Mouse (Mus musculus): ENCODE results near the gene Cdh3. TPM values are rescaled to one million over a fixed set of nuclear protein-coding genes. Genes with fewer than 3 reads are reported as not detected.
A peak's percentile ranks its signal among the peaks of the same experiment; 100 is the strongest.

Gene Cdh3
- polyA plus RNA-seq (2015; fragmentation: Nextera tagmentation; extraction: Ambion mirVana), result 0.56 and 0.65 TPM in 2 replicates

DNA sequence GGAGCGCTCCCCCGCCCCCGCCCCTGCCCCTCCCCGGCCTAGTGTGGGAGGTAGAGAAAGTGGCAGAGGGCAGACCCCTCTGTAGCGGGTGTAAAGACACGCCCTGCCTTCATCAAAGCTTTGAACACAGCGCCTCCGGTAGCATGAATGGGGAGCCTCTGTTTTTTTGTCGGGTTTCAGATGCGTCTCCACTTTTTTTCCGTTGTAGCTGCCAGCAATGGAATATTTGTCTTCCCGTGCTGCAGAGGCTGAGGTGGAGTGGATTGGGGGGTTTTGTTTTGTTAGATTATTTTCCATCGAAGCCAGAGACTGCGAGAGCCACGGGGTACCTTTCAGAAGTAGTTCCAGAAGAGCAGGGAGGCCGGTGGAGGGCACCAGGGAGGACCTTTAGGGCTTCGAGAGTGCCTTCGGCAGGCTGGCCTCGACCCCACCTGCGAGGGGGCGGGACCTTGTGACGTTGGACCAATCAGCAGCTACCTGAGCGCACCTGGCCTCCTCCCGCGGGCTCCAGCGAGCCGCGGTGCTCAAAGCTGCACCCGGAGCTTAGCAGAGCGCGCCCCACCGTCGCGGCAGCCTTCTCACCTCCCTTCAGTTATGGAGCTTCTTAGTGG is at the start of gene Cdh3:
Gene Cdh3, plus strand, starts transcription at position 527 of the 611 bp plus-strand sequence.
- Histone ChIP-seq H3K4me2 (ENCODE audit: low read depth, low read length) (peak within 1 kb of the TSS; percentile 58), H3K9me3 (ENCODE audit: low read length) (no peaks in the 10 kb centered on the region), H3K4me3 (ENCODE audit: low read depth, low read length) (peak within 1 kb of the TSS; percentile 34), H3K4me1 (ENCODE audit: insufficient read depth) (peaks cover 9% of the 10 kb centered on the region; the same call in 1 of the 2 replicates), H3K27me3 (ENCODE audit: insufficient read depth, low read length) (peaks cover 69% of the 10 kb centered on the region), H3K36me3 (replicated peaks; ENCODE audit: insufficient read depth, low read length) (no peaks in the 10 kb centered on the region), H3K9ac (replicated peaks) (peak within 1 kb of the TSS; percentile 30; the same call in 1 of the 2 replicates), H3K27ac (ENCODE audit: low read depth) (no peak within 1 kb of the TSS)
- 2% methylated on average over 34 of the region's 34 CpGs for WGBS (ENCODE audit: insufficient replicate concordance)
- ATAC-seq (peak; percentile 70), DNase-seq (peak; percentile 65)
- TF ChIP-seq CTCF (IDR thresholded peaks at IDR 0.05; ENCODE audit: low read depth), result no peak
- no peak for TF ChIP-seq EP300 (IDR thresholded peaks at IDR 0.05; ENCODE audit: low read depth)

DNA sequence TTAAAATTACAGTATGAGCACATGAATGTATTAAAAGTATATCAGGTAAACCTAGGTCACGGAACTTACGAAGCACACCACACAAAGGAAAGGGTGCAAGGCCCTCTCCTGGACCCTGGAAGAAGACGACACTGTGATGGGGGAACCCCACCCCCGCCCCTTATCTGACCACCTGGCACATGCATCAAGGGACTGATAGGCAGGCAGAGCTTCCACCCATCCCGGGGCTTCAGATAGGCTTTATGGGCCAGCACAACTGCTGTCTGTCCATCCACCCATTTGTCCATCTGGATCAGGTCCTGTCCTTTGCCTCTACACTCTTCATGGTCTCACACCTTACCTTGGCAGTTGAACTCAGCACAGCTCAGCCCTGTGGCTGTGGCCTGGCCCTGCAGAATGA is 48.6 kb upstream of the Cdh3 start:
- ATAC-seq, result no peak
- DNase-seq, result no peak

GRCm38 (mm10) chr8:106463795-106464194 is 46.9 kb upstream of the Cdh3 start:
- DNase-seq, result no peak
- H3K27me3 ChIP-seq (ENCODE audit: insufficient read depth, low read length), result no peaks in the 10 kb centered on the region
- ATAC-seq, result no peak
- H3K9ac ChIP-seq (replicated peaks), result no peak overlapping the region
- no peak overlapping the region for H3K27ac ChIP-seq (ENCODE audit: low read depth)
- H3K4me1 ChIP-seq (ENCODE audit: insufficient read depth), result no peaks in the 10 kb centered on the region
- no peaks in the 10 kb centered on the region for H3K9me3 ChIP-seq (ENCODE audit: low read length)
- no peaks in the 10 kb centered on the region for H3K36me3 ChIP-seq (replicated peaks; ENCODE audit: insufficient read depth, low read length)
- 69% methylated on average over 6 of the region's 6 CpGs for WGBS (ENCODE audit: insufficient replicate concordance)
- H3K4me3 ChIP-seq (ENCODE audit: low read depth, low read length), result no peak overlapping the region
- TF ChIP-seq EP300 (IDR thresholded peaks at IDR 0.05; ENCODE audit: low read depth), result no peak
- H3K4me2 ChIP-seq (ENCODE audit: low read depth, low read length), result no peak overlapping the region

More for the DNA sequence above, 48.6 kb upstream of the Cdh3 start:
- H3K4me3 ChIP-seq (ENCODE audit: low read depth, low read length), result no peak overlapping the region
- no peaks in the 10 kb centered on the region for H3K27me3 ChIP-seq (ENCODE audit: insufficient read depth, low read length)
- H3K9me3 ChIP-seq (ENCODE audit: low read length), result no peaks in the 10 kb centered on the region
- no peaks in the 10 kb centered on the region for H3K4me1 ChIP-seq (ENCODE audit: insufficient read depth)
- H3K36me3 ChIP-seq (replicated peaks; ENCODE audit: insufficient read depth, low read length), result no peaks in the 10 kb centered on the region
- no peak overlapping the region for H3K27ac ChIP-seq (ENCODE audit: low read depth)
- H3K9ac ChIP-seq (replicated peaks), result no peak overlapping the region
- no peak for TF ChIP-seq EP300 (IDR thresholded peaks at IDR 0.05; ENCODE audit: low read depth)
- no peak for TF ChIP-seq CTCF (IDR thresholded peaks at IDR 0.05; ENCODE audit: low read depth)
- H3K4me2 ChIP-seq (ENCODE audit: low read depth, low read length), result no peak overlapping the region
- WGBS (ENCODE audit: insufficient replicate concordance), result 64% methylated on average over 5 of the region's 5 CpGs

DNA sequence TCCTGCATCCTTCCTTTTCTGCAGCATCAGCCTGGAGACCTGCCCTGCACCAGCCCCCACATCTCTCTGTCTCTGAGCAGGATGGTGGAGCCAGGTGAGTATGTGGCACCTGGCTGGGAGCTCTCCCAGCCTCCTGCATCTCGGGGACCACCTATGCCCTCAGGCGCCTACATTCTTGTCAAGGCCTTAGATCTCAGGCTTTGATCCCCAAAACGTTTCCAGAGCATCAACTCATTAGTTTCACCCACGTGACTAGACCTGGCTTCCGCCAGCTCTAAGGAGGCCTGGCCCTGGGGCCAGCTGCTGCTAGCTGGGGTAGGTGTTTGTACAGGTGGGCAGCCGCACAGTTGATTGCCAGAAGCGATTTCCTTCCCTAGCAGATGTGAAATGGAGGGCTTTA is 41.2 kb upstream of the Cdh3 start:
- Histone ChIP-seq H3K4me3 (ENCODE audit: low read depth, low read length) (no peak overlapping the region), H3K9ac (replicated peaks) (no peak overlapping the region), H3K27me3 (ENCODE audit: insufficient read depth, low read length) (no peaks in the 10 kb centered on the region), H3K27ac (ENCODE audit: low read depth) (no peak overlapping the region), H3K4me2 (ENCODE audit: low read depth, low read length) (no peak overlapping the region), H3K4me1 (ENCODE audit: insufficient read depth) (no peaks in the 10 kb centered on the region), H3K36me3 (replicated peaks; ENCODE audit: insufficient read depth, low read length) (no peaks in the 10 kb centered on the region), H3K9me3 (ENCODE audit: low read length) (no peaks in the 10 kb centered on the region)
- DNase-seq, result no peak
- no peak for ATAC-seq
- WGBS (ENCODE audit: insufficient replicate concordance), result 59% methylated on average over 7 of the region's 7 CpGs
- TF ChIP-seq EP300 (IDR thresholded peaks at IDR 0.05; ENCODE audit: low read depth) (no peak), CTCF (IDR thresholded peaks at IDR 0.05; ENCODE audit: low read depth) (no peak)

- WGBS (ENCODE audit: insufficient replicate concordance), result 78% methylated on average over 5 of the region's 5 CpGs
- Histone ChIP-seq H3K9ac (replicated peaks) (no peak overlapping the region), H3K27me3 (ENCODE audit: insufficient read depth, low read length) (no peaks in the 10 kb centered on the region), H3K4me3 (ENCODE audit: low read depth, low read length) (no peak overlapping the region), H3K9me3 (ENCODE audit: low read length) (no peaks in the 10 kb centered on the region), H3K27ac (ENCODE audit: low read depth) (no peak overlapping the region), H3K4me1 (ENCODE audit: insufficient read depth) (no peaks in the 10 kb centered on the region), H3K36me3 (replicated peaks; ENCODE audit: insufficient read depth, low read length) (no peaks in the 10 kb centered on the region), H3K4me2 (ENCODE audit: low read depth, low read length) (no peak overlapping the region)
- DNase-seq (no peak), ATAC-seq (no peak)
- TF ChIP-seq EP300 (IDR thresholded peaks at IDR 0.05; ENCODE audit: low read depth) (no peak), CTCF (IDR thresholded peaks at IDR 0.05; ENCODE audit: low read depth) (no peak)
Observed at GRCm38 (mm10) chr8:106474001-106474400, 36.7 kb upstream of the Cdh3 start.

GRCm38 (mm10) chr8:106500018-106500685 is 10.5 kb upstream of the Cdh3 start, which contains the start of gene 6030452D12Rik:
TSS of gene 6030452D12Rik (plus strand) at chr8:106500522.
- ATAC-seq, result no peak
- no peak for DNase-seq
- 51% methylated on average over 8 of the region's 8 CpGs for WGBS (ENCODE audit: insufficient replicate concordance)
- no peaks in the 10 kb centered on the region for H3K4me1 ChIP-seq (ENCODE audit: insufficient read depth)
- 0 out of 2 replicates have a peak within 1 kb of the TSS, but pooled peaks have one; percentile 30 for H3K27ac ChIP-seq (ENCODE audit: low read depth)
- TF ChIP-seq CTCF (IDR thresholded peaks at IDR 0.05; ENCODE audit: low read depth) (no peak), EP300 (IDR thresholded peaks at IDR 0.05; ENCODE audit: low read depth) (no peak)
- H3K4me3 ChIP-seq (ENCODE audit: low read depth, low read length), result no peak within 1 kb of the TSS
- no peaks in the 10 kb centered on the region for H3K36me3 ChIP-seq (replicated peaks; ENCODE audit: insufficient read depth, low read length)
- H3K27me3 ChIP-seq (ENCODE audit: insufficient read depth, low read length), result no peaks in the 10 kb centered on the region
- no peak within 1 kb of the TSS for H3K9ac ChIP-seq (replicated peaks)
- H3K9me3 ChIP-seq (ENCODE audit: low read length), result no peaks in the 10 kb centered on the region
- H3K4me2 ChIP-seq (ENCODE audit: low read depth, low read length), result no peak within 1 kb of the TSS
